Mouse (Mus musculus) liver, postnatal 0 days (tissue): ENCODE measurements around the gene Slc22a15. TPM values are rescaled to one million over a fixed set of nuclear protein-coding genes. Genes with fewer than 3 reads are reported as not detected.

Experiments used
- ATAC-seq: fragments of 200-750 bp; cut with Nextera tagmentation; 2 replicates; pipeline ENCODE4 v1.8.0; 2017; ENCODE audit warnings: mild to moderate bottlenecking, moderate library complexity
- DNase-seq: peaks from one replicate; pipeline ENCODE4 v3.0.0-alpha.2; 2016
- H3K27ac ChIP-seq: fragments of 300-500 bp; sonication (generic); 2 replicates; pipeline ENCODE4 v1.5.1; 2014; ENCODE audit warnings: antibody characterized with exemption, moderate library complexity, mild to moderate bottlenecking, low read depth
- H3K27me3 ChIP-seq: fragments of 300-500 bp; sonication (generic); 2 replicates; pipeline ENCODE4 v1.6.1; 2014; ENCODE audit warnings: low read length, control low read depth, mixed read lengths; ENCODE audit not compliant: insufficient read depth
- H3K36me3 ChIP-seq: fragments of 300-500 bp; sonication (generic); replicated peaks from 2 replicates; pipeline ENCODE4 v1.6.1; 2014; ENCODE audit warnings: mild to moderate bottlenecking, control low read depth, low read length, moderate library complexity, mixed read lengths; ENCODE audit not compliant: insufficient read depth
- H3K4me1 ChIP-seq: fragments of 300-500 bp; sonication (generic); 2 replicates; pipeline ENCODE4 v1.6.1; 2014; ENCODE audit warnings: antibody characterized with exemption, mild to moderate bottlenecking, control low read depth; ENCODE audit not compliant: insufficient read depth
- H3K4me2 ChIP-seq: fragments of 300-500 bp; sonication (generic); 2 replicates; pipeline ENCODE4 v1.6.1; 2014; ENCODE audit warnings: low read depth, mild to moderate bottlenecking, low read length, moderate library complexity, mixed read lengths
- H3K4me3 ChIP-seq: fragments of 300-500 bp; sonication (generic); 2 replicates; pipeline ENCODE4 v1.5.1; 2014; ENCODE audit warnings: low read depth, low read length
- H3K9ac ChIP-seq: fragments of 300-500 bp; sonication (generic); replicated peaks from 2 replicates; pipeline ENCODE4 v1.6.1; 2014; ENCODE audit warnings: mild to moderate bottlenecking, moderate library complexity
- H3K9me3 ChIP-seq: fragments of 300-500 bp; sonication (generic); 2 replicates; pipeline ENCODE4 v1.6.1; 2016; ENCODE audit warnings: mild to moderate bottlenecking, control low read depth, low read length, mixed read lengths
- CTCF ChIP-seq: sonication (generic); IDR thresholded peaks from 2 replicates; pipeline ENCODE4 v1.5.1; 2016; ENCODE audit warnings: antibody characterized with exemption, low read depth
- EP300 ChIP-seq: IDR thresholded peaks from 2 replicates; pipeline ENCODE4 v1.6.1; 2016; ENCODE audit warnings: antibody characterized with exemption, low read depth, mild to moderate bottlenecking
- WGBS: fragments of 180-500 bp; shearing (Covaris S2); extraction: QIAGEN DNeasy Blood & Tissue Kit; methylation state at CpG from one replicate; pipeline ENCODE4 v1.1.7; 2014; ENCODE audit not compliant: insufficient replicate concordance; 5-methylcytosine and 5-hydroxymethylcytosine counted together
- polyA plus RNA-seq: library from polyadenylated mRNA; unstranded; fragments of >200 nt; fragmentation: Nextera tagmentation; extraction: Ambion mirVana; gene quantifications from 2 replicates; pipeline ENCODE4 v1.2.1, GENCODE M21; 2015

The Slc22a15 gene
- polyA plus RNA-seq, 1 experiment from 2014 or later: 5.0 TPM

DNA sequence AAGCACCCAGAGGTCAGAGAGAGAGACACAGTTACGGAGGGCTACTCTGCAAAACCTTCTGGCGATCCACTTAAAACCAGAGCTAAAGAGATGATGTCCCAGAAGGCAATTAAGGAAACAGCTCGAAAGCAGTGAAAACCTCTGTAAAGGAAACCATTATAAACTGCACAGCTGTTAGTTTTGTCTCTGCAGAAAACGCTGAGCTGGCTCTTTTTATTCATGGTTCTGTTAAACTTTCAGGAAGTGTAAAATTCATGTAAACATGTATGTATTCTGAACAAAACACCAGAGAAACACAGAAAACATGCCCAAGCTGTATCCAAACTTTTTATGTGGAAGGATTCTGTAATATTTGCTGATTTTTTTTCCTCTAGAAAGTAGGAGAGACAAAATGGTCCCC lies 78.2 kb downstream of the Slc22a15 start:
- no peaks in the 10 kb centered on the region for H3K36me3 ChIP-seq
- H3K27me3 ChIP-seq: no peaks in the 10 kb centered on the region
- no peaks in the 10 kb centered on the region for H3K9me3 ChIP-seq
- H3K27ac ChIP-seq: no peak overlapping the region
- no peak overlapping the region for H3K4me3 ChIP-seq
- ATAC-seq (no peak), DNase-seq (no peak)
- TF ChIP-seq CTCF (no peak), EP300 (no peak)
- H3K4me2 ChIP-seq: no peak overlapping the region
- no peaks in the 10 kb centered on the region for H3K4me1 ChIP-seq
- WGBS: 53% methylated on average over 4 of the region's 4 CpGs
- H3K9ac ChIP-seq: no peak overlapping the region

DNA sequence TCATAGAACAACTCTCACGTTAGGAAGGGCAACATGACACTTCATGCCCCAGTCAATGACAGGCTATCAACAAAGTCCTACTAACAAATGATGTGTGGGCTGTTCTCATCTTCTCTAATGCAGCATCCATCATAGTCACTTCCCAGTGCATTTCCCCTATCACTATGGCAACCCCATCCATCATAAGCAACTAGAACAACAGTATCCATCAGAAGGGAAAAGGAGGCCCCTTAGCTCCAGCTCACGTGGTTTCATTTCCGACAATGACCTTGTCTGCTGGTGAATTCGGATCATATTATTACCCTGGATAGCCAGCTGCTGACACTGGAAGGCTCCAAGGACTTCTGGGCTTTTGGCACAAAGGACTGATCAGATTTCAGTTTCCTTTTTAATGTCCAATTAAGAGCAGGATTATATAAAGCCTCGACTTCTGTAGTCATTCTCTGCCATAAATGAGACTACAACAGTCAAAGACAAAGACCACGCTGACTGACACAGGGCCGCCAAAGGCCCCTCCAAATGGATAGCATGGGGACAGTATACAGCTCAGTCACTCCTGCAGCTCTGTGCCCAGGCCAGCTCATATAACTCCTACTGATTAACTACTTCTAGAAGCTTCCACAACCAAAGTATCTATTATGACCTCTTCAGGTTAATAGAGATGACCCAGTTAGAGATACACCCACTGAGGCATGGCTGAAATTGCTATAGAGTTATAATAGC lies 81.7 kb downstream of the Slc22a15 start:
- H3K27ac ChIP-seq: no peak overlapping the region
- DNase-seq (no peak), ATAC-seq (no peak)
- no peak for TF ChIP-seq EP300
- no peak for TF ChIP-seq CTCF
- H3K27me3 ChIP-seq: no peaks in the 10 kb centered on the region
- no peaks in the 10 kb centered on the region for H3K36me3 ChIP-seq
- no peak overlapping the region for H3K4me3 ChIP-seq
- H3K9ac ChIP-seq: no peak overlapping the region
- H3K4me2 ChIP-seq: no peak overlapping the region
- H3K9me3 ChIP-seq: no peaks in the 10 kb centered on the region
- H3K4me1 ChIP-seq: no peaks in the 10 kb centered on the region
- 70% methylated on average over 7 of the region's 7 CpGs for WGBS

GRCm38 (mm10) chr3:101839327-101839726 lies 84.9 kb downstream of the Slc22a15 start:
- H3K27ac ChIP-seq: no peak overlapping the region
- no peaks in the 10 kb centered on the region for H3K36me3 ChIP-seq
- WGBS: 83% methylated on average over 9 of the region's 9 CpGs
- no peaks in the 10 kb centered on the region for H3K9me3 ChIP-seq
- no peaks in the 10 kb centered on the region for H3K27me3 ChIP-seq
- no peak for ATAC-seq
- no peak overlapping the region for H3K4me2 ChIP-seq
- H3K9ac ChIP-seq: no peak overlapping the region
- no peak overlapping the region for H3K4me3 ChIP-seq
- peaks cover 7% of the 10 kb centered on the region for H3K4me1 ChIP-seq
- no peak for DNase-seq
- TF ChIP-seq CTCF (peak; percentile 35), EP300 (no peak)

GRCm38 (mm10) chr3:101836971-101837370 lies 87.3 kb downstream of the Slc22a15 start:
- H3K27me3 ChIP-seq: no peaks in the 10 kb centered on the region
- no peak overlapping the region for H3K27ac ChIP-seq
- DNase-seq (no peak), ATAC-seq (no peak)
- H3K9me3 ChIP-seq: no peaks in the 10 kb centered on the region
- H3K9ac ChIP-seq: no peak overlapping the region
- no peaks in the 10 kb centered on the region for H3K36me3 ChIP-seq
- WGBS: 76% methylated on average over 3 of the region's 3 CpGs
- H3K4me2 ChIP-seq: no peak overlapping the region
- no peak overlapping the region for H3K4me3 ChIP-seq
- TF ChIP-seq CTCF (no peak), EP300 (no peak)
- H3K4me1 ChIP-seq: peaks cover 7% of the 10 kb centered on the region

GRCm38 (mm10) chr3:101836532-101836931 lies 87.7 kb downstream of the Slc22a15 start:
- H3K36me3 ChIP-seq: no peaks in the 10 kb centered on the region
- WGBS: 61% methylated on average over 5 of the region's 5 CpGs
- H3K27ac ChIP-seq: no peak overlapping the region
- DNase-seq (no peak), ATAC-seq (no peak)
- H3K4me3 ChIP-seq: no peak overlapping the region
- peak overlapping the region; percentile 39 for H3K4me2 ChIP-seq
- H3K27me3 ChIP-seq: no peaks in the 10 kb centered on the region
- H3K4me1 ChIP-seq: peaks cover 7% of the 10 kb centered on the region
- no peak overlapping the region for H3K9ac ChIP-seq
- H3K9me3 ChIP-seq: no peaks in the 10 kb centered on the region
- TF ChIP-seq CTCF (no peak), EP300 (no peak)

DNA sequence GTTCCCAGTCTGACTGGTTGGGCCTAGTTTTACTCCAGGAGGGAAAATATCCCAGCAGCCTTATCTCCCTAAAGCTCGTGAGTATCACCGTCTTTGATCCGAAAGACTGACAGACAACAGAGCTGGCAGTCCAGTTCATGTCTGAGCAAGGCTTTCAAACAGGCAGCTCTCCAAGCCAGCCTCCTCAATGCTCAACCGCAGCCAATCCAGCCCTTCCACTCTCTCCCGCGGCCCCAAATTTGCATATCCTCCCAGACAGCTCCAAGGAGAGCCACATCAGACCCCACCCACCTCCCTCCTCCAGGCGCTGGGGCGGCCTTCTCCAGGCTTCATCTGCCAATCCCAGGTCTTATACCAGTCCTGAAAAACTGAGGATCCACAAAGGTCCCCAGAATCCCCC lies 88.2 kb downstream of the Slc22a15 start:
- Histone ChIP-seq H3K4me1 (peaks cover 7% of the 10 kb centered on the region), H3K4me2 (peak overlapping the region; percentile 39), H3K27ac (no peak overlapping the region), H3K36me3 (no peaks in the 10 kb centered on the region), H3K9ac (no peak overlapping the region), H3K27me3 (no peaks in the 10 kb centered on the region), H3K4me3 (no peak overlapping the region), H3K9me3 (no peaks in the 10 kb centered on the region)
- ATAC-seq (no peak), DNase-seq (peak; percentile 38)
- WGBS: 8% methylated on average over 8 of the region's 8 CpGs
- TF ChIP-seq CTCF (no peak), EP300 (no peak)
